Mouse (Mus musculus) thymus, postnatal 14 days (tissue): Measurements from ENCODE around the gene Lsm2.
"Not testable (repeated sequence)": the region's sequence is repeated elsewhere in the genome, so short reads cannot be mapped to it uniquely, and the experiment has no call there.

ENCODE experiments used
- DNase-seq: peaks from one replicate; pipeline ENCODE4 v3.0.0; 2021

The Lsm2 gene

GRCm38 (mm10) chr17:35016376-35016775, 34.7 kb downstream of the Lsm2 start, which contains the start of gene Vwa7:
TSS of gene Vwa7 (plus strand) at chr17:35016579.
- DNase-seq: no peak

DNA sequence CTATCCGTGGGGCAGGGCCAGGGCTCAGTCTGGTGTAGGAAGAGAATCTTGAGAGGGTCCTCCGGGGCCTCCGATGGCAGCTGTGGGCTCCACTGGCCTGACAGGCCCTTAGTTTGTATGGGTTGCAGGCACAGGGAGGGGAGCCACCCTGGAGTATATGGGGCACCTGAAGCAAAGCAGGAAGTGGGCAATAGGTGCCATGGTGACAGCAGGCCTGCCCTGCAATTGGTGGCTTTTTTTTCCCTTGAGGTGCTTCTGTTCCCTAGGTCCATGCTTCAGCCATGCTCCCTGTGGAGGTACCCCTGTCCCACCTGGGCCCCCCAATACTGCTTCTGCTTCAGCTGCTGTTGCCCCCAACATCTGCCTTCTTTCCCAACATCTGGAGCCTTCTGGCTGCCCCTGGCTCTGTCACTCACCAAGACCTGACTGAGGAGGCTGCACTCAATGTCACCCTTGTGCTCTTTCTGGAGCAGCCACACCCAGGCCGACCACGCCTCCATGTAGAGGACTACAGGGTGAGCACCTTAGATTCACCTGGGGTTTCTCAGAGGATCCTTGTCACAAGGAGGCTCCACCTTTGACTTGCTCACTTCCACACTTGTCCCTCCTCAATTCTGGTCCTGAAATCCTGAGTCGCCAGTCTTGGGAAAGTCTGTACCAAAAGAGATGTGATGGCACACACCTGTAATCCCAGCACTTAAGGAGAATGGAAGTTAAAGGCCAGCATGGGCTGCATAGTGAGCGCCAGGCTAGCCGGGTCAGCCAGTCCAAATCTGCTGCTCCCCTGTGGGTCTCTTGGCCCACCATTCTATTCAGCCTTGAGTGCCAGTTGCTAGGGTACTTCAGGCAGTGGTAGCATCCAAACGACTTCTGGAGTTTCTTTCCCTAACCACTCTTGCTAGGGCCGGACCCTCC, 35.4 kb downstream of the Lsm2 start:
- DNase-seq: peak; percentile 47

- DNase-seq: no peak
Observed at GRCm38 (mm10) chr17:35017706-35018030, 36.0 kb downstream of the Lsm2 start.

DNA sequence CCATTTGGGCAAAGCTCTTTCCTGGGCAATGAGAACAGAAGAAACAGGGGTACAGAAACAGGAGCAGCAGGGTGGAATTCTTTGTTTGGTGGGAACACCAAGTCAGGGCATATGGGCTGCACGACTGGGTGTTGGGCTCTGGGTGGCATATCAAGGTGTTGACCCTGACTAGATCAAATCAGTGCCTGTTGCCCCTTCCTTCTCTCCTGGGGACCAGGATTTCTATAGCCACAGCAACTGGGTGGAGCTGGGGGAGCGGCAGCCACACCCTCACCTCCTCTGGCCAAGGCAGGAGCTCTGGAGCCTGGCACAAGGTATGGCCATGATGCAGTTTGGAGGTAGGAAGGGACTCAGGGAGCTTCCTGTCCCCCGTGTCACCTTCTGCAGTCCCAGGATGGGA, 36.5 kb downstream of the Lsm2 start:
- no peak for DNase-seq

- no peak for DNase-seq
Observed at GRCm38 (mm10) chr17:35019894-35020293, 38.2 kb downstream of the Lsm2 start.

- DNase-seq: no peak
Observed at GRCm38 (mm10) chr17:35020551-35020950, 38.9 kb downstream of the Lsm2 start.

- DNase-seq: peak; percentile 94
Observed at GRCm38 (mm10) chr17:35021163-35021808, 39.6 kb downstream of the Lsm2 start.

GRCm38 (mm10) chr17:35021842-35022477, 40.3 kb downstream of the Lsm2 start:
- DNase-seq: no peak

DNA sequence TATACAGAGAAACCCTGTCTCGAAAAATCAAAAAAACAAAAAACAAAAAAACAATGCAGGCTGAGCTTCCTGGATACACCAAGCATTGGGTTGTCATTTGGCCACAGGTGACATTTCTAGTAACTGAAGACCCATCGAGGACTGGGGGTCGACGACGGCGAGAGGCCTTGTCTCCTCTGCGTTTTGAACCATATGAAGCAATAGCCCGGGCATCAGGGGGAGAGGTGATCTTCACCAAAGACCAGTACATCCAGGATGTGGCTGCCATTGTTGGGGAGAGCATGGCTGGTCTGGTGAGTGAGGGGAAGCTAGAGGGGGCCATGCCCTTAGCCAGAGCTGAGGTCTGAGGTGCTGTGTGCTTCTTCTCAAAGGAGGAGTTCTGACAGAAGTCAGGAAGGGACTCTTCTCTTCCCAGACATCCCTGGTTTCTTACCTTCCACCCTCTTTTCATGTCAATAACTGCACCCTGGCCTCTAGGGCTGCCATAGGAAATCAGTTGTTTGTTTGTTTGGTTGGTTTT, 40.9 kb downstream of the Lsm2 start:
- DNase-seq: no peak

DNA sequence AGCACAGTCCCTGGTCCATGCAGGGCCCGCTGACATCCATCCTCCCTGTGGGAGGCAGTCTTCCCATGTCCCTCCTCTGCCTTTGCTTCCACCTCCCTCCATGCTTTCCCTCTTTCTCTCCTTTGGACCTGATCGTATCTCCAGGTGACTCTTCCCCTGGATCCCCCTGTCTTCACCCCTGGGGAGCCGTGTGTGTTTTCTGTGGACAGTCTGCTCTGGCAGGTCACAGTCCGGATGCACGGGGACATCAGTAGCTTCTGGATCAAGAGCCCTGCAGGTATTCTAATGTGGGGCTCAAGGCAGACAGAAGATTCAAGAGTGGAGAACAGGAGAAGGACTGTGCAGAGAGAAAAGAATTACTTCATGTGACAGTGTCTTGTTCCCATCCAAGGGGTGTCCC, 41.6 kb downstream of the Lsm2 start:
- no peak for DNase-seq

GRCm38 (mm10) chr17:35023756-35024155, 42.1 kb downstream of the Lsm2 start:
- DNase-seq: no peak

DNA sequence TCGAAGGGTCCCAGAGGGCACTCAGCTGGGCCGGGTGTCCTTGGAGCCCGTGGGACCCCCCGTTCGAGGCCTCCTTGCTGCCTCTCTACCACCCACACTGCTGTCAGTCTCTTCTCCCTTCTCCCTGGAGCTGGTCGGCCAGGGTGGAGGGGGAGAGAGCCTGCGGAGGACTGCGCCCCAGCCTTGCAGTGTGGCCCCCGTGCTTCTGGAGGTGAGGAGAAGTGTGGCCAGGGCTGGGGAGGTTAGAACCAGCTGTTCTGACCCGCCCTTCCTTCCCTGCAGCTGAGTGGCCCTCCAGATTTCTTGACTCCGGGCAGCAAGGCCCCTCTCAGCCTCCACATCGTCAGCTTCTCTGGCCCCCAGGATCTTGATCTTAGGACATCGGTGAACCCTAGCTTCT, 42.6 kb downstream of the Lsm2 start:
- no peak for DNase-seq

DNA sequence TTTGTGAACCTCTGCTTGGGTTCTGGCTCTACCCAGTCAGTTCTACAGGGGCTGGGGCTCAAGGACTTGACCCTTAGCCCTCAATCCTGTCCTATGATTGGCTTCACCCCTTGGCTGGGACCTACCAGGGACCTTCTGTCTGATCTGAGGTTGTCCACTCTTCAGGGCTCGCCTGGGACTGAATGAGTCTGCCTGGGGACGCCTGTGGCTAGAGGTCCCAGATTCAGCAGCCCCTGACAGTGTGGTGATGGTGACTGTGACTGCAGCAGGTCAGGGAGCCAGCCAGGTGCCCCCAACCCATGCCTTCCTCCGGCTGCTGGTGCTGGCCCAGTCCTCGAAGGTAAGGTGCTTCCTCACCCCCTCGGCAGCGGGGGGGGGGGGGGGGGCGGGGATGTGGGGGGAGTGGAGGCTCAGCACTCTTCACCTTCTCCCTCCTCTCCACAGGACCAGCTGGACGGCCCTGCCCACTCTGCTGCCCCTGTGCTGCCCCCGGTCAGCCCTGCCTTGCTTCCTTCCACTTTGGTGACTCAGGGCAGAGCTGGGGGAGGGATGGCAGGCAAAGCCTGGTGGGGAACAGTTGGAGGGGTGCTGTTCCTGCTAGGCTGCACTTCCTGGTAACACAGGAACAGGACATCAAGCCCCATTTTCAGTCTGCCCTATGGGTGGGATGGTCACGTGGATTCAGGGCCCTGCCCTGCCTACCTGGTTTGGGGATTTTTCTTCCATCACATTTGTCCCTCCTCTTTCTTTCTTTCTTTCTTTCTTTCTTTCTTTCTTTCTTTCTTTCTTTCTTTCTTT, 43.2 kb downstream of the Lsm2 start:
- DNase-seq: no peak

DNA sequence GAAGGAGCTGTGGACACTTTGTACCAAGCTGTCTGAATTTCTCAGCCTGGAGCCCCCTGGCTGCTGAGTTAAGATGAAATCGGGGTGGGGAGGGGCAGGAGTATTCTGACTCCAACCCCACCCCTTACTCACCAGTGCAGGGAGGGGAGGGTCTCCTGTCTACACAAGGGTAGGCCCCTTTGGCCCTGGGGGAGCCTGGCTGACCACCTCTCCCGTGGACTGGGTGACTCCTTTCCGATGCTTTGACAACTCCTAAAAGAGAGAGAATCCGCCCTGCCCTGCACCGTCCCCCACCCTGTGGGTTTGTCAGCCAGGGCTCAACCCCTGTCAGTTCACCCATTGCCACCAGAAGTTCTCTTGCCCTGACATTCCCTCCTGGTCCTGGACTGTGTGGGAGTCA, 44.5 kb downstream of the Lsm2 start:
- DNase-seq: no peak

DNA sequence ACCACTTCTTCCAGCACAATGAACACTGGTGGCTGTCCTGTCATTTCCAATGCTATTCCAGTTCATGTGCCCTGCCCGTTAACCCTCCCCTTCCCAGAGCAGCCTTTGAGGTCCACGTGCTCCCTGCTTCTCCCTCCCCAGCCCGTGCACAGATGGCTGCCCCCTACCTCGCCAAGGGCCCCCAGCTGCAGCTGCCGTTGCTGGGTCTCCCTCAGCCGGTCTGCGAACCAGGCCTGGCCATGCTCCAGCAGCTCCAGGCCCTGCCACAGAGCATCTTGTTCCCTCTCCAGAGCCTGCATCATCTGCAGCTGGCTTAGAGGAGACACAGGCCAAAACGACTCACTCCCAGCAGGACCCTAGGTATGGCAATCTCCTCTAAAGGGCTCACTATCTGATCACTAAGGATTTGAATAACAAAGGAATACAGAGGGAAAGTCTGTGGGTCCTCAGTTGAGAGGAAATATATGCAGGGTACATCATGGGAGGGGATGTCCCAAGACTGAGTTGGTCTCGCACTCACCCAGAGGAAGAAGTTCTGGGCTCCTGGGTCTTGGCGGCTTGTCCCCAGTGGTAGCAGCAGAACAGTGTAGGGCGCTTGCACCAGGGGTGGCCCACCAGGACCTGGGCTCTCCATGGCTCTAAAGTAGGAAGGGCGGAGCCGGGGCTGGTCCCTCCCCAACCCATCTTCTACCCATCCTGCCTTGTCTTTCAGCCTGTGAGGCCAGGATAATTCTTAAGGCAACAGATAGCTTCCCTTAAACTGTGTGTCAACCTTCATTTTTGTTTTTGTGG, 45.8 kb downstream of the Lsm2 start, which contains the start of gene Sapcd1:
TSS of gene Sapcd1 (minus strand) at position 740 of the 792 bp plus-strand sequence.
- DNase-seq: peak; percentile 39

DNA sequence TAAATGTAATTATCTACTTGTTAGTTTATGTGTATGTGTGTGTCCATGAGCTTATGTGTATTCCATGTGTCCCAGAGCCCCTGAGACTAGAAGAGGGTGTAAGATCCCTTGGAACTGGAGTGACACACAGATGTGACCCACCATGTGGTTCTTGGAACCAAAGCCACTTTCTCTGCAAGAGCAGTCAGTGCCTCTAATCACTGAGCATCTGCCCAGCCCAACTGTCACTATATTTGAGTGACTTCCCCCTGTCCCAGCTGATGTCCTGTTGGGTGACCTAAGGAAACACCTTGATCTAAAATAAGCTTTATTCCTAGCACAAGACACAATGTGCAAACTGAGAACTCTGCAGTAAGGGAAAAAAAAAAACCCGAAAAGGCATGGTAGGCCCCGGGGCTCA, 46.7 kb downstream of the Lsm2 start:
- DNase-seq: no peak

DNA sequence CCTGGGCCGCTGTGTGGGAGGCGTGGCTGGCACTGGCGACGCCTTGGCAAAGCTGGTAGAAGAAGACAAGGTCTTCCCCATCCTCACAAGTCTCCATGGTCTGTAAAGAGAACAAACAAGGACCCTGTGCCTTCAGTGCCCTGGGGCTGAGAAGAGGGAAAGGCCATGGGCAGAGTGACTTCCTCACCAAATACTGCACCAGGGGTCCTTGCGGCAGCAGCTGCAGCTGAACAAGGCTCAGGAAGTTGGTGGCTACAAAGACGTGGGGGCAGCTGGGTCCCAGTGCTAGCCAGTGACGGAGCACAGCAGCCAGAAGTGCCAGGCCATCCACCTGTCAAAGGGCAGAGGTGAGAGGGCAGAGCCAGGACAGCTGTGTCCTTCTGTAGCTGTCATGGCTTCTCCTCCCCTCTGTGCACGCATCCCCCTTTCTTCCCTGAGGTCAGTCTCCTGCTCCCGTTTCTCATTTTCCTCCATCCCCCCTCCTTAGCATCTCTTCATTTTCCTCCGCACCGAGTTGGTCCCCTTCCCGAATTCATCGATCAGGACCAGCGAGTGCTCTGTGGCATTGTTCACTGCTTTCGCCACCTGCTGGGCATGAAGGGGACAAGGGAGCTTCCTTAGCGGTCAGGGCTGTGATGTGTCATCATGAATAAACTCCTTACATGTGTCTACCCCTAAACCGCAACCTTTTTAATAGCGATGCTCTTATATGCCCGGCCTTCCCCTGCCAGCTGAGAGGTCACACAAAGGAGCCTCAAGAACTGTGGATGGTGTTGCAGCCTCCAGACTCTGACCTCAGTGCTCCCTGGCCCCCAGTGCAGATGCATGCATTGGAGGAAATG, 48.2 kb downstream of the Lsm2 start:
- peak; percentile 66 for DNase-seq

DNA sequence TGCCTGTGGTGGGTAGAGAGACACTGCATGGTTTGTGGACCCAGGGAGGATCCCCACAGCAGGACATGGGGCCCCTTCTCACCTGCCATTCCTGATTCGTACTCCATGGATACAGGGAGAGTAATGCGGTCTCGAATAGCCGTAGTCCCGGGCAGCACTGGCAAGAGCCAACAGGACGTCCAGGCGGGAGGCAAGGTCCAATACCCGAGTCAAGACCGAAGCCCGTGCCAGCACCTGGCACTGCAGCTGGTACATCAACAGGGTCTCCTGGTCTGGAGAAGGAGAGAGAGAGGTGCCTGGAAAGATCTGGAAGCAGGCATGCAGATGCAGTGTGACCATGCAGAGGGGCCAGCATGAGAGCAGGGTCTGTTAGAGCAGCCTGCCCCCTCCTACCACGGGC, 49.6 kb downstream of the Lsm2 start:
- DNase-seq: no peak

GRCm38 (mm10) chr17:35031880-35032279, 50.2 kb downstream of the Lsm2 start:
- no peak for DNase-seq

DNA sequence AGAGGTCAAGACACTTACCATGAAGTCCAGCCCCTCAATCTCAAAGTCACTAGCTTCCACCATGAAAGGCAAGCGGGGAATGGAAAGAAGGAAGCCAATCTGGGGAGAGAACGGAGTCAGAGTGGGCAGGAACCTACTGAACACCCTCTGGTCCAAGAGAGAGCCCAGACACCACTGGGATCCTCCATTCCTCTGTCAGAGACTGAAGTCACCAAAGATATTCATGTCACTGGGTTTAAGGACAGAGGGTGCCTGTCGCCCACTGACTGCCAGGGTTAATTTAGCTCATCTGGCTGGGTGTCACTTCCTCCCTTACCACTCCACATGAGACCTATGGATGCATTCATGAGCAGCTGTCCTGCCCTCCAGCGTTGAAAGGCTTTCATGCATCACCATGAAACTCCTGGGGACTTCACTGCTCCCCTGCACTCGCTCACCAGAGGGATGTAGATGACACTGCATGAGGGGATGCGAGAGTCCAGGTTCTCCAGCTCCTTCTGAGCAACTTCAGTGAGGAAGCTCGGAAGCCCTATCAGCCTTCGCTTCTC, 50.7 kb downstream of the Lsm2 start:
- no peak for DNase-seq

DNA sequence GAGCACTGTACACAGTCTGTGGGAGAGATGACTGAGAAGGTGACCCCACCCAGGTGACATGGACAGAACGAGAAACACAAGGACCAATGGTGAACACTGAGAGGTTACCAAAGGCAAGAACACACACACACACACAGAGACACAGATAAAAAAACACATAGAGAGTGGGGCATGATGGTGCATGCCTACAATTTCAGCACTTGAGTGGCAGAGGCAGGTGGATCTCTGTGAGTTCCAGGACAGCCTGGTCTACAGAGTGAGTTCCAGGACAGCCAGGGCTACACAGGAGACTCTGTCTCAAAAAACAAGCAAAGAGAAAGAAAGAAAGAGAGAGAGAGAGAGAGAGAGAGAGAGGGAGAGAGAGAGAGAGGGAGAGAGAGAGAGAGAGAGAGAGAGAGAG, 52.0 kb downstream of the Lsm2 start:
- DNase-seq: not testable (repeated sequence)
